Mouse (Mus musculus): ENCODE measurements around the gene Tnfrsf18. TPM values are rescaled to one million over a fixed set of nuclear protein-coding genes. Genes with fewer than 3 reads are reported as not detected.

Tnfrsf18 gene
- total RNA-seq, 1 experiment = 0.62 TPM

DNA sequence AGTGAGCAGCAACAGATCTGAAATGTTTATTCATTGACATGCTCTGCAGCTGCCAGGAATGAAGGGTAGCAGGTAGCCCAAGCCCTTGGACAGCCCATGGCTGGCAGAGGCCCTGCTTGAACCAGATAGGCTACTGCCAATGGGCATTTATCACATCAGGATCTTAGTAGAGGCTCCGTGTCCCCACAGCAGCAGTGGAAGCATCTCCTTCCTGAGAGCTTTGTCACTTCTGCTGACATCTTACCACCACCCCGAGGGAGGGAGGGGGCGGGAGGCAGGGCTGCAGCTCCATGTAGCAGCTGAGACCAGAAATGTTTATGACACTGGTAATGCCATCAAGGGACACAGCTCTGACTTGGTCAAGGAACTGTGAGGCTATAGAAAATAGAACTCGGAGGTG, 6.9 kb downstream of the Tnfrsf18 start:
- in situ Hi-C loops (cut with MboI; ENCODE audit: low sequenced_read_pairs in 2 of 2, unreplicated experiment in 2 of 2) = no loop called here
- no peaks in the 10 kb centered on the region for H3K9me3 ChIP-seq (ENCODE audit: control insufficient read depth, insufficient read depth, low read depth, low read length)
- H3K36me3 ChIP-seq (ENCODE audit: control insufficient read depth, insufficient read depth, low read length, poor library complexity, severe bottlenecking) = peaks cover 2% of the 10 kb centered on the region; the same call in 1 of the 2 replicates
- no peak overlapping the region for H3K4me3 ChIP-seq (ENCODE audit: insufficient read depth in 1 of 2, low read depth in 1 of 2, low read length in 2 of 2, poor library complexity in 1 of 2, severe bottlenecking in 1 of 2)
- no peak for DNase-seq (ENCODE audit: low read depth, low spot score)
- H3K9ac ChIP-seq (ENCODE audit: insufficient read depth, low read depth, low read length, poor library complexity, severe bottlenecking) = no peak overlapping the region
- H3K4me1 ChIP-seq (ENCODE audit: control insufficient read depth in 2 of 2, insufficient read depth in 2 of 2, low read length in 2 of 2, poor library complexity in 1 of 2) = peaks cover 7 to 24% of the 10 kb centered on the region in 2 experiments; a peak in 3 of 4 replicates
- TF ChIP-seq ZNF384 (IDR thresholded peaks at IDR 0.05; ENCODE audit: low read depth, low read length) (no peak), CHD2 (IDR thresholded peaks at IDR 0.05; ENCODE audit: low read depth, low read length) (no peak), MAFK (IDR thresholded peaks at IDR 0.05; ENCODE audit: insufficient read depth, low read depth, low read length) (no peak), ZC3H11A (IDR thresholded peaks at IDR 0.05; ENCODE audit: borderline replicate concordance, low read depth, low read length) (no peak), HCFC1 (IDR thresholded peaks at IDR 0.05; ENCODE audit: borderline replicate concordance, insufficient read depth, low read length) (no peak)
- no peak overlapping the region; the same call in 1 of the 2 replicates for H3K27ac ChIP-seq (ENCODE audit: insufficient read depth, low read depth, low read length, poor library complexity, severe bottlenecking)

DNA sequence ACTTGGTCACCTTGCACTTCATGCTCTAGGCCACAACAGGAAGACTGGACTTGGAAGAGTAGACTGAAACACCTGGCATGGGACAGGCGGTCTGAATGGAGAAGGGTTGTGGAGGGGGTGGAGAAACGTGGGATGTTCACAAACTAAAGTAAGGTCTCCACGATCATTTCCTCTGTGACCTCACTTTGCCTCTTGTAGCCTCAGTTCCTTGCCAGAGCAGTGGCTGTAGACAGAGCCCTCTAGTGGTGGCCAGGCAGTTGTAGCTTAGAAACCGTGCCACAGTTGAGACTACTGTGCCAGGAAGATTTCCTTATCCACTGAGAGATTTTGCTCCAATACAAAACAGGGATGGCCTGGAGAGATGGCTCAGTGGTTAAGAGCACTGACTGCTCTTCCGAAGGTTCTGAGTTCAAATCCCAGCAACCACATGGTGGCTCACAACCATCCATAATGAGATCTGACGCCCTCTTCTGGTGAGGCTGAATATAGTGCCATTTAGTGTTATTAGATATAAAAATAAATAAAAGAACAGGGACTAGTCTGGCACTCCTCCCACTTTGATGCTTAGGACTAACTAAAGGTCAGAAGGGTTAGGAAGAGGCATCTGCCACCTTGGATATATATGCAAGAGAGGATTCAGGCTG, 7.6 kb downstream of the Tnfrsf18 start:
- Histone ChIP-seq H3K27ac (ENCODE audit: insufficient read depth, low read depth, low read length, poor library complexity, severe bottlenecking) (no peak overlapping the region), H3K9ac (ENCODE audit: insufficient read depth, low read depth, low read length, poor library complexity, severe bottlenecking) (no peak overlapping the region), H3K4me3 (ENCODE audit: insufficient read depth in 1 of 2, low read depth in 1 of 2, low read length in 2 of 2, poor library complexity in 1 of 2, severe bottlenecking in 1 of 2) (peak overlapping the region in 1 of 2 experiments; percentile 7; a peak in 1 of 4 replicates), H3K36me3 (ENCODE audit: control insufficient read depth, insufficient read depth, low read length, poor library complexity, severe bottlenecking) (0 out of 2 replicates have a peak, but pooled peaks cover 2% of the 10 kb centered on the region), H3K4me1 (ENCODE audit: control insufficient read depth in 2 of 2, insufficient read depth in 2 of 2, low read length in 2 of 2, poor library complexity in 1 of 2) (peaks cover 7 to 24% of the 10 kb centered on the region in 2 experiments; a peak in 3 of 4 replicates), H3K9me3 (ENCODE audit: control insufficient read depth, insufficient read depth, low read depth, low read length) (no peaks in the 10 kb centered on the region)
- in situ Hi-C loops (cut with MboI; ENCODE audit: low sequenced_read_pairs in 2 of 2, unreplicated experiment in 2 of 2) = no loop called here
- TF ChIP-seq ZC3H11A (IDR thresholded peaks at IDR 0.05; ENCODE audit: borderline replicate concordance, low read depth, low read length) (peak; percentile 24; the same call in 1 of the 2 replicates), ZNF384 (IDR thresholded peaks at IDR 0.05; ENCODE audit: low read depth, low read length) (no peak)
- peak; percentile 53 for DNase-seq (ENCODE audit: low read depth, low spot score)

DNA sequence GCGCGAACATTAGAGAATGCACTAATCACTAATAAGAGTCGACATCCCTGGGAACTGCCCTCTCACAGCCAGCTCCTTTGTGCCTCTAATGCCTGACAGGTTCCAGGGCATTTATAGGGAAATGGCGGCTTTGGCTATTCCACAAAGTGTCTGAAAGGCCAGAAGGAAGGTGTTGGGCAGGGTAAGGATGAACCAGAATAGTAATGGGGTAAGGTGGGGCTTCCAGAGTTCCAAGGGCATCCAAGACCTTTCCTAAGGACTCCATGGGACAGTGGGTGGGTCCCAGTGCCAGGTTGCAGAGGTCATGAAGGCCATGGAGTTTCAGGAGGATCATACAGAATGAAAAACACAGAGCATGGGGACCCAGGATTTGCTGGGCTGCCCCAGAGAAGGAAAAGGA, 8.3 kb downstream of the Tnfrsf18 start:
- peak overlapping the region; percentile 45; the same call in 1 of the 2 replicates for H3K9ac ChIP-seq (ENCODE audit: insufficient read depth, low read depth, low read length, poor library complexity, severe bottlenecking)

DNA sequence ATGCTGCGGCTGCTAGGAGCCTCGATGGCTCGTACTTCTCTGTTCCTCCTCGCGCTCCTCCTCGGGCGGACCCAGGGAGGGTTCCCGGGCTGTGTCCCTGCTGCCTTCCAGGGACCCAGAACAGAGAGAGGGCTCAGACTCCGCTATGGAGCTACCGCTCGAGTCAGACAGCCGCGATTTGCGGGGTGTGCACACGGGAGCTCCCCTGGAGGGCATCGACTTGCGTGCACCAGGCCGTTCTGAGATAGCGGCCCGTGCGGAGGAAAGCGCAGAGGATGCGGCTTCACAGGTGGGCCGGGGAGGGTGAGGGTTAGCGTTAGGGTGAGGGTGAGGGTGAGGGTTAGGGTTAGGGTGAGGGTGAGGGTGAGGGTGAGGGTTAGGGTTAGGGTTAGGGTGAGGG, 8.9 kb downstream of the Tnfrsf18 start:
- DNase-seq (ENCODE audit: low read depth, low spot score) = peak; percentile 17
- Histone ChIP-seq H3K9me3 (ENCODE audit: control insufficient read depth, insufficient read depth, low read depth, low read length) (no peaks in the 10 kb centered on the region), H3K27ac (ENCODE audit: insufficient read depth, low read depth, low read length, poor library complexity, severe bottlenecking) (no peak overlapping the region), H3K4me1 (ENCODE audit: control insufficient read depth in 2 of 2, insufficient read depth in 2 of 2, low read length in 2 of 2, poor library complexity in 1 of 2) (peaks cover 7 to 24% of the 10 kb centered on the region in 2 experiments; a peak in 3 of 4 replicates), H3K9ac (ENCODE audit: insufficient read depth, low read depth, low read length, poor library complexity, severe bottlenecking) (peak overlapping the region; percentile 45), H3K36me3 (ENCODE audit: control insufficient read depth, insufficient read depth, low read length, poor library complexity, severe bottlenecking) (no peaks in the 10 kb centered on the region), H3K4me3 (ENCODE audit: insufficient read depth in 1 of 2, low read depth in 1 of 2, low read length in 2 of 2, poor library complexity in 1 of 2, severe bottlenecking in 1 of 2) (peak overlapping the region; percentile 56 to 68)
- in situ Hi-C loops (cut with MboI; ENCODE audit: low sequenced_read_pairs in 2 of 2, unreplicated experiment in 2 of 2) = no loop called here
- TF ChIP-seq CHD2 (IDR thresholded peaks at IDR 0.05; ENCODE audit: low read depth, low read length) (no peak), ZNF384 (IDR thresholded peaks at IDR 0.05; ENCODE audit: low read depth, low read length) (no peak), MAFK (IDR thresholded peaks at IDR 0.05; ENCODE audit: insufficient read depth, low read depth, low read length) (no peak), HCFC1 (IDR thresholded peaks at IDR 0.05; ENCODE audit: borderline replicate concordance, insufficient read depth, low read length) (no peak), ZC3H11A (IDR thresholded peaks at IDR 0.05; ENCODE audit: borderline replicate concordance, low read depth, low read length) (no peak)

More for the DNA sequence above, 8.3 kb downstream of the Tnfrsf18 start:
- peak overlapping the region in 1 of 2 experiments; percentile 56; a peak in 2 of 4 replicates for H3K4me3 ChIP-seq (ENCODE audit: insufficient read depth in 1 of 2, low read depth in 1 of 2, low read length in 2 of 2, poor library complexity in 1 of 2, severe bottlenecking in 1 of 2)
- 0 out of 2 replicates have a peak, but pooled peaks cover 2% of the 10 kb centered on the region for H3K36me3 ChIP-seq (ENCODE audit: control insufficient read depth, insufficient read depth, low read length, poor library complexity, severe bottlenecking)
- H3K27ac ChIP-seq (ENCODE audit: insufficient read depth, low read depth, low read length, poor library complexity, severe bottlenecking) = no peak overlapping the region
- in situ Hi-C loops (cut with MboI; ENCODE audit: low sequenced_read_pairs in 2 of 2, unreplicated experiment in 2 of 2) = no loop called here
- TF ChIP-seq CHD2 (IDR thresholded peaks at IDR 0.05; ENCODE audit: low read depth, low read length) = no peak
- no peak for TF ChIP-seq MAFK (IDR thresholded peaks at IDR 0.05; ENCODE audit: insufficient read depth, low read depth, low read length)
- no peak for TF ChIP-seq HCFC1 (IDR thresholded peaks at IDR 0.05; ENCODE audit: borderline replicate concordance, insufficient read depth, low read length)
- TF ChIP-seq ZC3H11A (IDR thresholded peaks at IDR 0.05; ENCODE audit: borderline replicate concordance, low read depth, low read length) = no peak
- no peak for TF ChIP-seq ZNF384 (IDR thresholded peaks at IDR 0.05; ENCODE audit: low read depth, low read length)
- peaks cover 7 to 24% of the 10 kb centered on the region in 2 experiments; a peak in 3 of 4 replicates for H3K4me1 ChIP-seq (ENCODE audit: control insufficient read depth in 2 of 2, insufficient read depth in 2 of 2, low read length in 2 of 2, poor library complexity in 1 of 2)
- no peak for DNase-seq (ENCODE audit: low read depth, low spot score)
- no peaks in the 10 kb centered on the region for H3K9me3 ChIP-seq (ENCODE audit: control insufficient read depth, insufficient read depth, low read depth, low read length)
